Mouse (Mus musculus) urinary bladder, adult 18-20 months (tissue): ENCODE measurements around the gene Fgf11.

Experiments
- DNase-seq, 2 experiments: peaks; one replicate each; pipeline ENCODE4 v3.0.0; 2022; ENCODE audit warnings: low spot score in 2 of 2, mixed read lengths in 2 of 2

The Fgf11 gene

DNA sequence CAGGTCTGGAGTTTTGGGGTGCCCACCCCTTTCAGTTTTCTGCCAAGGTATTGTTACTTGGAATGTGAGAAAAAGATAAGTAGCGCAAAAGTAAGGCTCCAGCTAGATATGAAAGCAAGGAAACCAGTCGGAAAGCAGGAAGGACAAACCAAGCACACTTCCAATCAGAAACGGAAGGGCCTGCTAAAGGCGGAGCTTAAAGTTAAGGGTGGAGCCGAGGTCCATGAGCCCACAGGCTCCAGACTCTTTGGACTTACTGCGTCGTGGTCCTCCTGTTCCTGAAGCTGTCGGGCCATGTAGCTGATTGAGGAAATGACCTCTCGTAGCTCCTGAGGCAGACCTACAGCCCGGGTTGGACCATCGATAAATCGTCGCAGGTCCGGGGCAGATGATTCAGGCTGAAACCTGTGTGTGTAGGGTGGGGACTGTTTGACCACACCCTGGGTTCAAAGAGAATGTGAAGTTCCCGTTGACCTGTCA, 16.8 kb downstream of the Fgf11 start:
- peak in 1 of 2 experiments; percentile 38 for DNase-seq

DNA sequence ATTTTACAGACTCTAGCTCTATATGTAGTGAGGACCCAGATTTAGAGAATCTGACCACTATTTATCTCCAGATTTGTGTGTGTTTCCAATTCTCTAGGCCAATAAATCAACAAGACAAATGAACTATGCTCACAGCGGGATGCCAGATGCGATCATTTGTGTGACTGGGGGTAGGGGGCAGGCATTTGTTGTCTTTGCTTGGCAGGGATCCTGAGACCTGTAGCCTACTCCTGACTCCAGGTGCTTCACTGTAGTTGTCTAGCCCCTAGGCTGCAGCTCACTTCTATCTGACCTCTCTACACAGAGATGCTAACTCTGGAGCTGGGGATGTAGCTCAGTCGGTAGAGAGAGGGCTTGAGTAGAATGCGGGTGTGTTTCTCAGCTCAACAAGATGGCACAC, 19.8 kb downstream of the Fgf11 start:
- DNase-seq, result no peak

DNA sequence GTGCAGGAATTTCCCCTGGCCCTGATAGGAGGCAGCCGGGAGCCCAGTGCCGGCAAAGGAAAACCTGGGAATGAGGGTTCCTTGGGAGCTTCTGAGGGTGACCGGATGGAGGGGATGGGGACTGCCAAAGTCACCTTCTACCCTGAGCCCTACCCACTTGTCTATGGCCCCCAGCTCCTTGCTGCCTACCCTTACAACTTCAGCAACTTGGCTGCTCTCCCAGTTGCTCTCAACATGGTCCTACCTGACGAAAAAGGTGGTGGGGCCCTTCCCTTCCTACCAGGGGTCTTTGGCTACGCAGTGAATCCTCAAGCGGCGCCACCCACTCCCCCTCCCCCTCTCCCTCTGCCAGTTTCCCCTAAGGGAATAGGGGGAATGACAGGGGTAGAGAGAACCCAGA, 22.7 kb downstream of the Fgf11 start:
- DNase-seq, result no peak

DNA sequence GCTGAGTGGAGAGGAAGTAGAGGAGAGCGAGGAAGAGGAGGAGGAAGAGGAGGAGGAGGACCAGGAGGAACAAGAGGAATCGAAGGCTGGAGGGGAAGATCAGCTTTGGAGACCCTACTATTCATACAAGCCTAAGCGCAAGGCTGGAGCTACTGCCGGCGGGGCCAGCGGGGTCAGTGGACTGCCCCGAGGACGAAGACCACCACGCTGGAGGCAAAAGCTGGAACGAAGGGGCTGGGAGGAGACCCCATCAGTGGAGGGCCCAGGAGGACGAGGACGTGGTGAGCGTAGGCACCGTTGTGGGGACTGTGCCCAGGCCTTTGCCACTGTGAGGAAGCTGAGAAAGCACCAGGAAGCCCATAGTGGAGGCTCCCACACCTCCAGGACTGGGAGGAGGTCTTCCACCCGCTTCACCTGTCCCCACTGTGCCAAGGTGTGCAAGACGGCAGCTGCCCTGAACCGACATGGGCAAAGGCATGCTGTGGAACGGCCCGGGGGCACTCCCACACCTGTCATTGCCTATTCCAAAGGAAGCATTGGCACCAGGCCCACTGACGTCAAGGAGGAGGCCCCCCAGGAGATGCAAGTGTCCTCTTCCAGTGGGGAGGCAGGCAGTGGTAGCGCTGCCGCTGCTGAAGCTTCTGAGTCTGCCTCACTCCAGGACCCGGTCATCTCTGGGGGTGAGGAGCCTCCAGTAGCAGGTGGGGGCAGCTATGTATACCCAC, 23.2 kb downstream of the Fgf11 start:
- no peak for DNase-seq

DNA sequence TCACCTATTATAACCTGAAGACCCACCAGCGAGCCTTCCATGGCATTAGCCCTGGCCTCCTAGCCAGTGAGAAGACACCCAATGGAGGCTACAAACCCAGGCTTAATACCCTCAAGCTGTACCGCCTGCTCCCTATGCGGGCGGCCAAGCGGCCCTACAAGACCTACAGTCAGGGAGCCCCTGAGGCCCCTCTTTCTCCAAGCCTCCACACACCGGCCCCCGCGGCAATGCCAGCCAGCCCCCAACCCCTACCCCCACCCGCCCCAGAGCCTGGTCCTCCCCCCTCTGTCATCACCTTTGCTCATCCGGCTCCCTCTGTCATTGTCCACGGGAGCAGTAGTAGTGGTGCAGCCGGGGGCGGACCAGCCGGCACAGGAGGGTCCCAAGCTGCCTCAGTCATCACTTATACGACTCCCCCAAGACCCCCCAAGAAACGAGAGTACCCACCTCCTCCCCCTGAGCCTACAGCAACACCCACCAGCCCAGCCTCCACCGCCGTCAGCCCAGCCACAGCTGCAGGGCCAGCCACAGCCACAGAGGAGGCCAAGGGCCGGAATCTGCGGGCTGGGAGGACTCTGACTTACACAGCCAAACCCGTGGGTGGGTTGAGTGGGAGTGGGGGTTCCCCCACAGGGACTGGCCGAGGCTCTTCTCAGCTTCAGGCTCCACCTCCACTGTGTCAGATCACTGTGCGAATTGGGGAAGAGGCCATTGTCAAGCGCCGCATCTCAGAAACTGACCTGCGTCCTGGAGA, 24.0 kb downstream of the Fgf11 start:
- DNase-seq, result no peak

DNA sequence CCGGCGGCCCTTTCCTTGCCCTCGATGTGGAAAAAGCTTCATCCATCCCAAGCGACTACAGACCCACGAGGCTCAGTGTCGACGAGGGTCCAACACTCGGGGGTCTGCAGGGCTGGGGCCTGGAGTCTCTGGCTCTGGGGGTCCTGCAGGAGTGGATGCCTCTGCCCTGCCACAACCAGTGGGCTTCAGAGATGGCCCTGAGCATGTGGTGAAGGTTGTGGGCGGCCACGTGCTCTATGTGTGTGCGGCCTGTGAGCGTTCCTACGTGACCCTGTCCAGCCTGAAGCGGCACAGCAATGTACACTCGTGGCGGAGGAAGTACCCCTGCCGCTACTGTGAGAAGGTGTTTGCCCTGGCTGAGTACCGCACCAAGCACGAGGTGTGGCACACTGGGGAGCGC, 25.2 kb downstream of the Fgf11 start:
- no peak for DNase-seq

DNA sequence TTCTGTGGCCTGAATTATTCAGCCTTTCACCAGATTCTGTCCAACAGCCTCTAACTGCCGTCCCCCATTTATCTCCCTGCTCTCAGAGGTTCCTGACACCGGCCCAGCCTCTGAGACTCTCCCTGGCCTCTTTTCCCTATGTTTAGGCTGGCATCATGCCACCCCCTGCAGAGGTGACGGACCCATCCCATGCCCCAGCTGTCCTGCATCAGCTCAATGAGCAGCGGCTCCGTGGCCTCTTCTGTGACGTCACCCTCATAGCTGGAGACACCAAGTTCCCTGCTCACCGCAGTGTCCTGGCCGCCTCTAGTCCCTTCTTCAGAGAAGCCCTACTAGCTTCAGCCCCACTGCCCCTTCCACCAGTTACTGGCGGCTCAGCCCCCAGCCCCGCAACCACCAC, 25.9 kb downstream of the Fgf11 start:
- no peak for DNase-seq

DNA sequence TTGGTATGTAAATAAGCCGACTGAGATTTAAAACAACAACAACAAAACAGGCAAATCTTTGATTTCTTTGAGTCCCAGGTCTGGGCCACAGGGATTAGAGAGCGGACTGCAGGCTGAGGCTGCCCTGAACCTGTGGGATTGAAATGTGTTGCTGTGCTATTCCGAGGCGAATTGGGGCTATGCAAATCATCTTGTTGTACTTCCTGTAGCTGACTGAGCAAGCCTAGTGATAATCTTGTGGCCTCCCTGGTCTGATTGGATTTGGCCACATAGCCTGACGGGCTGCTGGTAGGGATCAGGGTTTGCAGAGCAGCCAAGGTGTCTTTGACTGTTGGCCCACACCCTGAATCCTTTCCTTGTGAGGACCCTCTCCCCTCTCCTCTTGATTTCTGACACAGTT, 26.7 kb downstream of the Fgf11 start:
- DNase-seq, result no peak

DNA sequence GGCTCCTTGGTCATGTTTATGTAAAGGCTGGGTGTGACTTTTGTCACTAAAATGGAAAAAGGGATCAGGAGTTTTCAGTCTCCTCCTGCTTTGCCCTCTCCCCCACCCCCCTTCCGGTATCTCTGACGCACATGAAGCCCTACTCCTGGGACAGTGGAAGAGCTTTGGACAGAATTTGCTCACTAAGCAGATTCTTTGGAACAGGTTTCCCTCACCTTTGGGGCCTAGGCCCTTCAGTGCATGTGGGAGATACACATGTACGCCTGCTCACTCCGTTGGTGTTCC, 34.1 kb downstream of the Fgf11 start:
- no peak for DNase-seq

DNA sequence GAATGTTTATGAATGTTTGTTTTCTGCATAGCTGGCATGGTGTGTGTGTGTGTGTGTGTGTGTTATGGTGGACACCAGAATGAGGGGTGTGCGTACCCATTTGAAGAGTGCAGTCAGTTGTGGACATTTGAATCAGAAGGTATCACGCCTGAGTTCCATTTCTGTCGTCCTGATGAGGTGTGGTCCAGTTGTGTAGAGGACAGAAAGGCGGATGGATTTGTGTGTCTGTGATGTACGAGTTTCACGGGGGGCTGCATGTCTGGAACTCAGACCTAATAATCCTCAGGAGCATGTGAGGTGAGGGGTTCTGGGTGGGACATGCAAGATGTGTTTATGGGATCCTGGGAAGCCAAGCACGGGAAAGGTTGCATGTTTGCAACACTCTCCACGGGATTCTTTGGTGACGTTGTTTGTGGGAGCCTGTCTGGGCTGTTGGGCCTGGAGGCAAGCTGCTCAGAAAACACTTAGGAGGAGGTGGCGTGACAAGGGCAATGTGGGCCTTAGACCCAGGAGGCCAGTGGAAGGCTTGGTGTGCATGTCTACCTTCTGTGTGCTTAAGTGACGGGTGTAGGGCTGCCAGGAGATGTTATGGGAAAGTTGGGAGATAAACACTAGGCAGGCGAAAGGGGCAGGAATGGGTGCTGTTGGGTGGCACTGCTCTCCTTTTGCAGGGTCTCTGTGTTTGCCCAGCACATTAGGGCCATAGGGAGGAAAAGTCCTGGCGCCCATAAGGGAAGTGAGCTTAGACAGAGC, 34.6 kb downstream of the Fgf11 start:
- peak in 1 of 2 experiments; percentile 12 for DNase-seq

DNA sequence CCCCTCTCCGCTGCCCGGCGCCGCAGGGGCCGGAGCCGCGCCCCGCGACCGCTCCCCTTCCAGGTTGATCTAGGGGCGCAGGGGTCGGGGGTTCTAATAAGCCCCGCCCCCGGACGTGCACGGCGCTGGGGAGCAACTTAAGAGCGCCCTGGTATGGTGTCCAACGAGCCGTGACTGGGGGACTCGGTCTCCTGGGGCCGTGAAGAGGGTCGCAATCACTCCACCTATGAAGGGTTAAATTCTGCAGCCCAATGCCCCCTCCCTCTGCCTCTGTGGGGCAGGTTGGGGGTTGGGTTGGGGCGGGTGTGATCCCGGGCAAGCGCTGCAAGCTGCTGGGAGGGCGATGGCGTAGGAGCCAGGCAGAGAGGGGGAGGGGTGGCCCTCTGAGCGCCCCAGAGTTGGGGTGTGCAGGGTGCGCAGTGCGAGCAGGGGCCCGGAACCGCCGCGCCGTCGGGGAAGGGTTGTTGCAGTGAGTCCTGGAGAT, 35.5 kb downstream of the Fgf11 start:
- DNase-seq, result peak; percentile 64 to 72

DNA sequence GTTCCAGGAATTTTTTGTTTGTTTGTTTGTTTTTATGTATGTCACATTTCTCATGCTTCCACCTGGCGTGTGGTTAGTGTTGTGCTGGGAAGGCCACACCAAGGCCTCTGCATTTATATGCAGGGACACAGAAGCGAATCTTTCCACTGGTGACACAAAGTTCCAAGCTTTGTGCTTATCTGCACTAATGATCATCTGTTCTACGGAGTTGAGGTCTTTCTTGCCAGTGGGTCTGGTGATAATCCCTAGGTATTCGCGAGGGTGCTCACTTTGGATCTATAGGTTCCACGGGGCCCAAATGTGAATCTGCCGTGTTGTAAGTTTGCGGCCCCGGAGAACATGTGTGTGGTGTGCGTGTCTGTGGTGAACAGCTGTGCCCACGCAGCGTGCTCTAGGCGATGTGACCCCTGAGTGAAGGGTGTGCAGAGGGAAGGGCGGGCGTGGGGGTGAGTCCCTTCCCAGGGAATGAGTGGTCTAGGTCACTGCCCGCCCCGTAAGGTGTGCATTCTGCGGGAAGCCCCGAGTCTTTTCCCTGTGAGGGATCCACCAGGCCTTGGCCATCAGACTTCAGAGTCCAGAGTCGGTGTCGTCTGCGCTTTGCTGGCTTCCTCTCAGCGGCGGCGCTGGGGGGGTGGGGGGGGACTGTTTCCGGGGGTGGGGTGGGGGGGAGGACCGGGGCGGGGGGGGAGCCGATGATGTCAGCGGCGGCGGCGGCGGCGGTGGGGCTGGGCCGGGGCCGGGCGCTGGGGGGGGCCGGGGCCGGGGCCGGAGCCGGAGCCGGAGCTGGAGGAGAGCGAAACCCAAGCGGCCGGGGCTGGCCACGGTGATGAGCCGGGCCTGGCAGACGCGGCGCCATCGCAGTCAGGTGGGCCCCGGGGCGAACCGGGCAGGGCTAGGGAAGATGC, 36.2 kb downstream of the Fgf11 start, which contains the start of gene Zbtb4:
TSS of gene Zbtb4 (plus strand) at position 692 of the 905 bp plus-strand sequence.
- peak in 1 of 2 experiments; percentile 26 for DNase-seq

DNA sequence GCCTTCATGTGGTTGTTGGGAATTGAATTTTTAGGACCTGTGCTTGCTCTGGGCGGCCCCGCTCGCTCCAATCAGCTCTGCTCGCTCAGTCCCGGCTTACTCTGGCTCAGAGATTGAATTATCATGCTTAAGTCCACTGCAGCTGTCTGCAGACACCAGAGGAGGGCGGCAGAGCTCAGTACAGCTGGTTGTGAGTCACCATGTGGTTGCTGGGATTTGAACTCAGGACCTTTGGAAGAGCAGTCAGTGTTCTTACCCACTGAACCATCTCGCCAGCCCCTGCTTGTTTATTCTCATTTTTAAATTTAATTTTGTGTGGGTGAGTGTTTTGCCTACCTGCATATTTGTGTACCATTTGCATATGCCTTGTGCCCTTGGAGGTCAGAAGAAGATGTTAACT, 38.1 kb downstream of the Fgf11 start:
- DNase-seq, result no peak

DNA sequence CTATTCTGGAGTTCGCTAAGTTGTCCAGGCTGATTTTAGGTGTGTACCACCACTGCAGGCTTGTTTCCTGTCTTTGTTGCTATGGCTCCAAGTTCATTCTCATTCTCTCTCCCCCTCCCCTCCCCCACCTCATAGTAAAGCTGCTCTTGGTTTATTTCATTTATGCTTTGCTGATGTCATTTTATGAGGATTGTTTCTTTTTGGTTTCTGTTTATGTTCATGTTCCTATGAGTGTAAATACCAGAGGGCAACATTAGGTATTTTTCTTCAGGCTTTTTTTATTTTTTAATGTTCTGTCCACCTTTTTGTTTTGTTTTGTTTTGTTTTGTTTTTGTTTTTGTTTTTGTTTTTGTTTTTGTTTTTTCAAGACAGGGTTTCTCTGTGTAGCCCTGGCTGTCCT, 39.8 kb downstream of the Fgf11 start, which contains the start of gene Slc35g3:
TSS of gene Slc35g3 (minus strand) at position 101 of the 400 bp plus-strand sequence.
- no peak for DNase-seq

DNA sequence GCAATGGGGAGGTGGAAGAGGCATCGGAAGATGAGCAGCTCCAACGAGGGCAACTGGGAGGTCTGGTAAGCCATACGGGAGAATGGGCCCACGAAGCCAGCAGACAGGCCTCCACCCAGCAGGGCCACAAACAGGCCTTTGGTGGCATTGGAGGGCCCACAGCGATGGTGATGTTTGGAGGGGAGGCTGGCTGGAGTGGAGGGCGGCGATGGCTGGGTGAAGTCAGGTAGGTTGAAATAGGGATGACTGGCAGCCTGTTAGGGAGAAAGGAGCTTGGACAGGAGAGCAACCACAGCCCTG, 40.8 kb downstream of the Fgf11 start:
- DNase-seq, result no peak

DNA sequence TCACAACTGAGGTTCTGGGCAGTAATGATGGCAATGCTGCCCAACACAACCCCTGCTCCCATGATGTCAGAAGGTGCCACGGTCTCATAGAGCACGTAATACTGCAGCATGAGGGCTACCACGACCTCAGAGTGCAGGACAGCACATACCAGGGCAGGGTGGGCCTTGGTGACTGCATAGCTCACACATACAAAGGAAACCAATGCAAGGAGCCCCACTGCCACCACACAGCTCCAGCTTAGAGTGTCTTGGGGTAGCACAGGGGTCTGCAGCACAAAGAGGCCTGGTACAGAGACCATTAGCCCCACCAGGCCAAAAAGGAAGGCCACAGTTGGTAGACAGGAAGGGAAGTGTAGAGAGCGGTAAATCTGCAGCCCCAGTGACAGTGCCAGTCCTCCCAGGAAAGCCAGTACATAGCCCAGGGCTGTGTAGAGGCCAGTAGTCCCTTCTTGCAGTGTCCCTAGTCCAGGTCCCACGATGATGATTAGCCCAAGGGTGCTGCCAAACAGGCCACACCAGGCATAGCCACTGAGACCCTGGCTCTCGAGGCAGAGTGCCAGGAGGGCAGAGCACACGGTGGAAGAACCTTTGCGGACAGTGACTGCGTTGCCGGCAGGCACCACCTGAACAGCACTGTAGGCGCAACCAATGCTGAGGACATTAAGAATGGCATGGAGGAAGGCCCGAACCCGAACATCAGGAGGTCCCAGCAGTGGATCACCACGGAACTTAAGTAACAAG, 41.3 kb downstream of the Fgf11 start:
- DNase-seq, result no peak

DNA sequence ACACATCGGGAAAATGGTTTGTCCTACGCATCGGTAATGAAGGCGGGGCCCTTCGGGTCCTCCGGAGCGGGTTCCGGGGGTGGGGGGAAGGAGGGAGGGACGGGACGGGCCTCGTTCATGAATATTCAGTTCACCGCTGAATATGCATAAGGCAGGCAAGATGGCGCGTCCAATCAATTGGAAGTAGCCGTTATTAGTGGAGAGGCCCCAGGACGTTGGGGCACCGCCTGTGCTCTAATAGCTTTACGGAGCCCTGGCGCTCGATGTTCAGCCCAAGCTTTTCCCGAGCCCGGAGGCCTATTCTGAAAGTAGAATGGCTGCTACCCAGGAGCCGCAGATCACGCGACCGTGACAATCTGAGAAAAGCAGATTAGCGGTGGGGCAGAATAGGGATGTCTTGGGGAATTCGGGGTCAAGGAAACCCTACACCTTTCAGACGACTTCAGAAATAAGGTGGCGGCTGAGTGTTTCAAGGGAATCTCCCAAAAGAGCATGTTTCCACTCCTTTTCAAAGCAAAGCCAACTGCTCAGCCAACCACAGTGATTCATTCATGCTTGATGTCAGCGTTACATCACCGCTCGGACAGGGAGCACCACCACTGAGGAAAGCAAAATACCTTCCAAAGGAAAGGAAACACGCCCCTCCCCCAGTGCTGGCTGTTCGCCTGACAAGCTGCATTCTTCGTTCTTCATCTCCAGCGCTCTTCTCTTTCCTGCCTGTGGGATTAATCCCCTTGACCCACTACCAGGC, 42.5 kb downstream of the Fgf11 start:
- peak; percentile 76 to 82 for DNase-seq

DNA sequence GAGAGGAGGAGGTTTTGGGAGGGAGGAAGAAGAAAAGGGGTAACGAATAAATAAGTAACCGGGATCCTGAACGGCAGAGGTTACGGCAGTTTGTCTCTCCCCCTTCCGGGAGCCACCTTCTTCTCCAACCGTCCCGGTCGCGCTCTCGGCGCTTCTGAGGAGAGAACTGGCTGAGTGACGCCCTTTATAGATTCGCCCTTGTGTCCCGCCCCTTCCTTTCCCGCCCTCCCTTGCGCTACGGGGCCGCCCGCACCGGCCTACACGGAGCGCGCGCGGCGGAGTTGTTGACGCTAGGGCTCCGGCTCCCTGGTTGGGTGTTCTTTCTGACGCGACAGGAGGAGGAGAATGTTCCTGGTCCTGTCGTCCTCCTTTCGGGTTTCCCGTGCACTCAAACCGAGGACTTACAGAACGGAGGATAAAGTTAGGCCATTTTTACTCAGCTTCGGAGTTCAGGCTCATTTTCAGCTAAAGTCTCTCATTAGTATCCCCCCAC, 43.1 kb downstream of the Fgf11 start, which contains the start of gene Polr2a:
TSS of gene Polr2a (minus strand) at position 160 of the 493 bp plus-strand sequence.
- peak; percentile 95 to 96 for DNase-seq

DNA sequence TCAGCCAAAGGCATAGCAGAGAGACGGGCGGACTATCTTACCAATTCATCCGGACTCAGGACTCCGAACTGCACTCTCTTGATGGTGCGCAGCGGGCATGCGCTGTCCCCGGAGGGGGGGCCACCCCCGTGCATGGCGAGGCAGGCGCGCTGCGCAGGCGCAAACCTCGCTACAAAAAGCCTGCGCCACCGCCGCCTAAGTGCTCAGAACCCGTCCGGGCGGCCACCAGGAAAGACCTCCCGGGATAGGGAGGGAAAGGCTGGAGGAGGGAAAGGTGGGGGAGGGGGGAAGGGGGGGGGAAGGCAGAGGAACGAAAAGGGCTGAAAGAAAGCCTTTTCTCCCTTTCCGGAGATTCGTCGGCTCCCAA, 43.6 kb downstream of the Fgf11 start:
- peak; percentile 95 for DNase-seq
